Mouse (Mus musculus) intestine, embryonic 16.5 days (tissue): Measurements from ENCODE around the gene Zdhhc14. TPM values are rescaled to one million over a fixed set of nuclear protein-coding genes. Genes with fewer than 3 reads are reported as not detected.

Experiments used
- ATAC-seq: fragments of 200-750 bp; cut with Nextera tagmentation; 2 replicates; pipeline ENCODE4 v1.8.0; 2017; ENCODE audit warnings: moderate TSS enrichment, moderate library complexity
- H3K27ac ChIP-seq: fragments of 300-500 bp; sonication (generic); 2 replicates; pipeline ENCODE4 v1.5.1; 2014; ENCODE audit warnings: mild to moderate bottlenecking, low read length
- H3K27me3 ChIP-seq: fragments of 300-500 bp; sonication (generic); replicated peaks from 2 replicates; pipeline ENCODE4 v1.6.1; 2014; ENCODE audit warnings: low read length, control low read depth, mixed read lengths; ENCODE audit not compliant: control insufficient read depth, insufficient read depth
- H3K36me3 ChIP-seq: fragments of 300-500 bp; sonication (generic); 2 replicates; pipeline ENCODE4 v1.6.1; 2014; ENCODE audit warnings: low read length, control low read depth; ENCODE audit not compliant: control insufficient read depth, insufficient read depth
- H3K4me1 ChIP-seq: fragments of 300-500 bp; sonication (generic); 2 replicates; pipeline ENCODE4 v1.6.1; 2014; ENCODE audit warnings: low read length, control low read depth, mixed read lengths; ENCODE audit not compliant: control insufficient read depth, insufficient read depth
- H3K4me2 ChIP-seq: fragments of 300-500 bp; sonication (generic); 2 replicates; pipeline ENCODE4 v1.6.1; 2014; ENCODE audit warnings: low read depth, low read length, control low read depth
- H3K4me3 ChIP-seq: fragments of 300-500 bp; sonication (generic); 2 replicates; pipeline ENCODE4 v1.5.1; 2014; ENCODE audit warnings: mild to moderate bottlenecking, low read length
- H3K9ac ChIP-seq: fragments of 300-500 bp; sonication (generic); 2 replicates; pipeline ENCODE4 v1.6.1; 2014; ENCODE audit warnings: low read depth, low read length
- H3K9me3 ChIP-seq: fragments of 300-500 bp; sonication (generic); 2 replicates; pipeline ENCODE4 v1.6.1; 2016; ENCODE audit warnings: low read length, control low read depth; ENCODE audit not compliant: control insufficient read depth
- WGBS: fragments of 180-500 bp; shearing (Covaris S2); extraction: QIAGEN DNeasy Blood & Tissue Kit; methylation state at CpG from one replicate; pipeline ENCODE4 v1.1.7; 2014; 5-methylcytosine and 5-hydroxymethylcytosine counted together
- polyA plus RNA-seq: library from polyadenylated mRNA; unstranded; fragments of >200 nt; fragmentation: Nextera tagmentation; extraction: Ambion mirVana; gene quantifications from 2 replicates; pipeline ENCODE4 v1.2.1, GENCODE M21; 2015

Gene Zdhhc14
- polyA plus RNA-seq, 1 experiment from 2014 or later, result 0.48 TPM

- Histone ChIP-seq H3K27me3 (no peaks in the 10 kb centered on the region), H3K27ac (no peak overlapping the region), H3K4me1 (no peaks in the 10 kb centered on the region), H3K4me2 (no peak overlapping the region), H3K9me3 (no peaks in the 10 kb centered on the region), H3K4me3 (no peak overlapping the region), H3K9ac (no peak overlapping the region), H3K36me3 (no peaks in the 10 kb centered on the region)
- no peak for ATAC-seq
- 74% methylated on average over 5 of the region's 5 CpGs for WGBS
Measured at GRCm38 (mm10) chr17:5544065-5544464, 51.7 kb downstream of the Zdhhc14 start.

DNA sequence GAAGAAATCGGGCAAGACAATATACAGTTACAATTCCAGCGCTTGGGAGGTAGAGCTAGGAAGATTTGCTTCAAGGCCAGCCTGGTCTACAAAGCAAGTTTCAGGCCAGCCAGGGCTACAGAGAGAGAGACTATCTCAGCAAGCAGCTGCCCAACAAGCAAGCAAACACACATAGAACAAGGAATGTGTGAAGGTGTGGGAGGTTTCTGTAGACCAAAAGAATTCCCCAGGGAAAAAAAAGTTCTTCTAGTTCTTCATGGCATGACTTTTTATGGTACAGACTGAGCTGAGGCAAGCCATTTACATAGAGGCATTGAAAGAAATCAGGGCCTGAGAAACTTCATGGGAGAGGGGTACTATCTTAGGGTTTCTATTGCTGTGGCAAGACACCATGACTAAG is 52.7 kb downstream of the Zdhhc14 start:
- H3K36me3 ChIP-seq, result no peaks in the 10 kb centered on the region
- no peak overlapping the region for H3K4me2 ChIP-seq
- H3K4me1 ChIP-seq, result no peaks in the 10 kb centered on the region
- H3K27ac ChIP-seq, result no peak overlapping the region
- no peak overlapping the region for H3K9ac ChIP-seq
- no peak for ATAC-seq
- H3K4me3 ChIP-seq, result no peak overlapping the region
- H3K9me3 ChIP-seq, result no peaks in the 10 kb centered on the region
- no peaks in the 10 kb centered on the region for H3K27me3 ChIP-seq
- 91% methylated on average over 2 of the region's 2 CpGs for WGBS

GRCm38 (mm10) chr17:5548546-5548945 is 56.2 kb downstream of the Zdhhc14 start:
- no peaks in the 10 kb centered on the region for H3K27me3 ChIP-seq
- 86% methylated on average over 2 of the region's 2 CpGs for WGBS

DNA sequence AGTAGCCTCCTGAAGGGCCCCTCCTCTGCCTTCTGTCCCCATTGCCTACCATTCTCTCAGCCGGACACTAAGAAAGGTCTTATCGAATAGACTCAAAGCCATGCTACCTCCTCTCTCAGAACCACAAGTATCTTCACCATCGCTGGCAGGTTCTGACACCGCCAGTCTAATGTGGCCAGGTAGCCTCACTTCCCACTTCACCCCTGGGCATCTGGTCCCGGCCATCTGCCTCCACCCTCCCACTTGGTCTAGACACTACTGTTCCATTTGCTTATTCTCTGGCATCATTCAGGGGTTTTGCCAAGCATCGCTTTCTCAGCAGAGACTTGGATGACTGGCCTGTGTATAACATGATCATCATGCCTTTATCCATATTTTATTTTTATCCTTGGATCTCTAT is 57.1 kb downstream of the Zdhhc14 start:
- H3K4me1 ChIP-seq, result peaks cover 3% of the 10 kb centered on the region
- no peak overlapping the region for H3K4me2 ChIP-seq
- no peaks in the 10 kb centered on the region for H3K9me3 ChIP-seq
- H3K9ac ChIP-seq, result no peak overlapping the region
- no peak overlapping the region for H3K4me3 ChIP-seq
- H3K27ac ChIP-seq, result no peak overlapping the region
- 93% methylated on average over 6 of the region's 6 CpGs for WGBS
- no peaks in the 10 kb centered on the region for H3K27me3 ChIP-seq
- no peak for ATAC-seq
- no peaks in the 10 kb centered on the region for H3K36me3 ChIP-seq

More at GRCm38 (mm10) chr17:5548546-5548945, 56.2 kb downstream of the Zdhhc14 start:
- no peak for ATAC-seq
- Histone ChIP-seq H3K9me3 (no peaks in the 10 kb centered on the region), H3K36me3 (no peaks in the 10 kb centered on the region), H3K4me1 (peaks cover 3% of the 10 kb centered on the region), H3K9ac (no peak overlapping the region), H3K27ac (no peak overlapping the region), H3K4me2 (no peak overlapping the region), H3K4me3 (no peak overlapping the region)

DNA sequence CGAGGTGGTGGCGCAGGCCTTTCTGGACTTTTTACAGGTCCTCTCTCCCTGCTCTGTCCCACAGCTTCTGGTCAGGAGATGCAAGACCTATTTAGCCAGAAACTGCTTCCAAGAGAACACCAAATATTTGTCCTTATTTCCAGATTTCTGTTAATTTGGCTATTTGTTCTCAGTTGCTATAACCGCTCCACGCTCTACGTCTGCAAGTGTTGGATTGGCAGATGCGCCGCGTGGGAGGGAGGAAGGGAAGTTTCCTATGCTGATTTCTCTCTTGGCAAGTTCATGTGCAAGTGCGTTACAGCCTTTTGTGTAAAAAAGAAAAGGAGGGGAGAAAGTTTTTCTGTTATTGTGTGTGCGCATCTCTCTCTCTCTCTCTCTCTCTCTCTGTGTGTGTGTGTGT is 58.1 kb downstream of the Zdhhc14 start:
- 88% methylated on average over 10 of the region's 10 CpGs for WGBS
- Histone ChIP-seq H3K27ac (no peak overlapping the region), H3K4me1 (peaks cover 3% of the 10 kb centered on the region), H3K36me3 (no peaks in the 10 kb centered on the region), H3K9me3 (no peaks in the 10 kb centered on the region), H3K4me3 (no peak overlapping the region), H3K4me2 (no peak overlapping the region), H3K9ac (no peak overlapping the region), H3K27me3 (no peaks in the 10 kb centered on the region)
- ATAC-seq, result no peak

DNA sequence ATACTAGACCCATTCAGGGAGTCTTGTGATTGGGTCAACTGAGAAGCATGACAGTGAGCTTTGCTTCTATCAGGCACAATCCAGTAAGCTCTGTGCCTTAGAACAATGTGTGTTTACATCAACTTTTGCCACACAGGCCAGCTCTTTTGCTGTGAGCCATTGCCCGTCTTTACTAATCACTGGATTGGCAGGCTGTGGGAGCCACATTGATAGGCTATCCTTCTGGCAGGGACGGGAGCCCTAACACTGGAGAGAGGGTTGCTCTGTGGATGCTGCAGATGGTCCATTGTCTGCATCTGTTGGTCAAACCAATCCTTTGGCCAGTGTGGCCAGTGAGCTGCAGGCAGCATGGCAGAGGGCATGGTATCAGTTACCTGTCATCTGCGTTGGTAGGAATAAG is 58.8 kb downstream of the Zdhhc14 start:
- H3K4me3 ChIP-seq, result no peak overlapping the region
- H3K4me1 ChIP-seq, result peaks cover 3% of the 10 kb centered on the region
- no peaks in the 10 kb centered on the region for H3K27me3 ChIP-seq
- no peak overlapping the region for H3K4me2 ChIP-seq
- H3K27ac ChIP-seq, result no peak overlapping the region
- H3K9ac ChIP-seq, result no peak overlapping the region
- no peaks in the 10 kb centered on the region for H3K36me3 ChIP-seq
- H3K9me3 ChIP-seq, result no peaks in the 10 kb centered on the region
- no peak for ATAC-seq
- 88% methylated on average over 3 of the region's 3 CpGs for WGBS

DNA sequence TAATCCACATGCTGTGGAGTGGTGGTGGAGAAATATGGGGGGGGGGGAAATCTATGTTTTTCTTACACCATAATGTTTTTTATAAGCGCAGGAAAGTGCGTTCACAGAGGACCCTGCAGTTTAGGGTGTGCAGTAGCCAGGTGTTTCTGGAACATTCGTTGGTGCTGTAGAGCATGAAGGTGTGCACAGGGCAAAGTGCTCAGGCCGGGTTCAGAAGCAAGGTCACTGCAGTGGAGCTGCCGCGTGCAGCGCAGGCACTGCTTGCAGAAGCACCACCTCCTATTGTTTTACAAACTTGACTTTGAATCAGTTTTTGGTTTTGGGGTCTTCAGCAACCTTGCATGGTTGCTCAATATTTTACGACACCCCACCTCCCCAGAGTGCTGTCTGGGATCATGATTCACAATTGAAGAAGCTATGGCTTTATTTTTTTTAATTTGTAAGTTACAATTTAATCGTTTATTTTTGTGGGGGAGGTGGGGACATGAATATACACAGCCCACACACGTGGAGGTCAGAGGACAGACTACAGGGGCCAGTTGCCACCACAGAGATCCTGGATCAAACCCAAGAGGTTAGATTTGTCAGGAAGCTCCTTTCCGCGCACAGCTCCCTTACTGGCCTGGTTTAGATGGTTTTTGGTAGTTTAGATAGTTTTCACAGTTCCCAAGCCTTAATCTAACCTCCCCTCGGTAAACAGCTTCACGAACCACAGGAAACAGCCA is 59.8 kb downstream of the Zdhhc14 start:
- Histone ChIP-seq H3K9me3 (no peaks in the 10 kb centered on the region), H3K4me3 (no peak overlapping the region), H3K27ac (no peak overlapping the region), H3K27me3 (no peaks in the 10 kb centered on the region), H3K4me2 (no peak overlapping the region), H3K36me3 (no peaks in the 10 kb centered on the region), H3K4me1 (peaks cover 3% of the 10 kb centered on the region), H3K9ac (no peak overlapping the region)
- no peak for ATAC-seq
- 53% methylated on average over 14 of the region's 14 CpGs for WGBS

- 76% methylated on average over 5 of the region's 5 CpGs for WGBS
- H3K4me3 ChIP-seq, result no peak overlapping the region
- H3K9ac ChIP-seq, result no peak overlapping the region
- no peak for ATAC-seq
- H3K9me3 ChIP-seq, result no peaks in the 10 kb centered on the region
- H3K4me1 ChIP-seq, result peaks cover 3% of the 10 kb centered on the region
- no peak overlapping the region for H3K4me2 ChIP-seq
- H3K36me3 ChIP-seq, result no peaks in the 10 kb centered on the region
- H3K27ac ChIP-seq, result no peak overlapping the region
- no peaks in the 10 kb centered on the region for H3K27me3 ChIP-seq
Measured at GRCm38 (mm10) chr17:5553556-5553955, 61.2 kb downstream of the Zdhhc14 start.

- Histone ChIP-seq H3K9me3 (no peaks in the 10 kb centered on the region), H3K9ac (no peak overlapping the region), H3K4me3 (no peak overlapping the region), H3K4me2 (no peak overlapping the region), H3K27me3 (no peaks in the 10 kb centered on the region), H3K4me1 (peaks cover 3% of the 10 kb centered on the region), H3K27ac (no peak overlapping the region), H3K36me3 (no peaks in the 10 kb centered on the region)
- WGBS, result 77% methylated on average over 2 of the region's 2 CpGs
- ATAC-seq, result peak; percentile 64
Measured at GRCm38 (mm10) chr17:5554573-5554972, 62.2 kb downstream of the Zdhhc14 start.

- WGBS, result 77% methylated on average over 8 of the region's 8 CpGs
- Histone ChIP-seq H3K4me2 (no peak overlapping the region), H3K4me3 (no peak overlapping the region), H3K36me3 (no peaks in the 10 kb centered on the region), H3K4me1 (peaks cover 3% of the 10 kb centered on the region), H3K9me3 (no peaks in the 10 kb centered on the region), H3K27ac (no peak overlapping the region), H3K9ac (no peak overlapping the region), H3K27me3 (no peaks in the 10 kb centered on the region)
- no peak for ATAC-seq
Measured at GRCm38 (mm10) chr17:5556568-5556967, 64.2 kb downstream of the Zdhhc14 start.
